Mouse (Mus musculus) v-Abl transformed pro-B cells (cell line): ENCODE results near the gene 4930402K13Rik.
"Not testable (repeated sequence)": the region's sequence is repeated elsewhere in the genome, so short reads cannot be mapped to it uniquely, and the experiment has no call there.

Source experiments
- in situ Hi-C, 2 experiments: fragments of 400-800 bp; cut with MboI; formaldehyde crosslinking; loops; one replicate each; pipeline ENCODE4 v1.15.1; 2025; ENCODE audit not compliant: unreplicated experiment in 2 of 2

Gene 4930402K13Rik

DNA sequence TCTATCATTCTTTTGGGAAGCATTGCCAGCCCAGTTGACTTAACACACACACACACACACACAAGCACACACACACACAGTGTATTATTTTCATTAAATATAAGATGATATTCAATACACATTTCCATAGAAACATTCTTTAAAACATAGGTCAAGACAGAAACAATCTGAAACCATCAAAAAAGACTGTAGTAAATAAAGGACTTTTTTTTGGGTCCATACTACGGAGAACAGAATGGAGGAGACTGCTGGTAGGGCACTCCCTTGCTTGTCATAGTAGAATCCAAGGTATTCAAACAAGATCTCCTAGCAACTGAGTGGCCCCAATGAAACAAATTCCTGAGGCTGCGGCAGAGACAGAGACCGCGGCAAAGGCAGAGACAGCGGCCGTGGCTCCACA, at the start of gene 4930402K13Rik:
TSS of gene 4930402K13Rik (plus strand) at position 301 of the 400 bp plus-strand sequence.
- in situ Hi-C loops, result no loop called here

DNA sequence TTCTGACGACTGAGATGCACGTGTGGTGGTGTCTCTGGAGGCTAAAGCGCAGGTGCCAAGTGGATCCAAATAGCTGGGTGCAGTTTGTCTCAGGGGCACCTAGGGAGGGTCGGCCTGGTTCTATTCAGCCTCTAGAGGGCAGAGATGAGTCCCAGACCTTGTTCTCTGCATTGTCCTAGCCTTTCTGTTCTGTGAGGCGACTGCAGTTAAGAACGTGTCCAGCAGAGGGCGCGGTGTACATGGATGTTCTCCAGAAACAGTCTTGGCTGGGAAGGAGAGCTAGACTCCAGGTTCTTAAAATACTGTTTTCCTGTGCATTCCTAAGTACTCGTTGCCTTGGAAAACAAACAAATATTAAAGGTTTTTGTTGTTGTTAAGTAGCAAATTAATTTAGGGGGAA, 43.4 kb upstream of the 4930402K13Rik start:
- in situ Hi-C loops, result not testable (repeated sequence)

GRCm38 (mm10) chrX:9062101-9062500, 42.3 kb upstream of the 4930402K13Rik start:
- in situ Hi-C loops, result no loop called here

DNA sequence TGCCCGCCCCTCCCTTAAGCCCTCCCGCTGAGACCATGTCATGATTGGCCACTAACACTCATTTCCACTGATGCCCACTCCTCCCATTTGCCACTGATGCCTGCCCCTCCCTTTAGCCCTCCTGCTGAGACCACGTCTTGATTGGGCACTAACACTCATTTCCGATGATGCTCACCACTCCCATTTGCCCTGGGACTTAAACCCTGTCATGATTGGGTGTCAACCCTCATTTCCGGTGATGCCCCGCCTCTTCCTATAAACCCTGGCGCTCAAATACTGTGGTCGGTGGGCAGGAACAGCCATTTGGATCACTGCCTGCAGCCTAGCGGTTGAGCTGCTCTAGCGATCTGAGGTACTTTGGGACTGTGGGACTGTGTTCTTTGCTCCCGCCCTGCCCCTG, 41.6 kb upstream of the 4930402K13Rik start, which contains the start of gene Fthl17f:
TSS of gene Fthl17f (plus strand) at position 301 of the 400 bp plus-strand sequence.
- in situ Hi-C loops, result not testable (repeated sequence)

DNA sequence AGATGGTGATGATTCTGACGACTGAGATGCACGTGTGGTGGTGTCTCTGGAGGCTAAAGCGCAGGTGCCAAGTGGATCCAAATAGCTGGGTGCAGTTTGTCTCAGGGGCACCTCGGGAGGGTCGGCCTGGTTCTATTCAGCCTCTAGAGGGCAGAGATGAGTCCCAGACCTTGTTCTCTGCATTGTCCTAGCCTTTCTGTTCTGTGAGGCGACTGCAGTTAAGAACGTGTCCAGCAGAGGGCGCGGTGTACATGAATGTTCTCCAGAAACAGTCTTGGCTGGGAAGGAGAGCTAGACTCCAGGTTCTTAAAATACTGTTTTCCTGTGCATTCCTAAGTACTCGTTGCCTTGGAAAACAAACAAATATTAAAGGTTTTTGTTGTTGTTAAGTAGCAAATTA, 26.7 kb upstream of the 4930402K13Rik start:
- in situ Hi-C loops, result not testable (repeated sequence)

GRCm38 (mm10) chrX:9095066-9095465, 9.3 kb upstream of the 4930402K13Rik start:
- in situ Hi-C loops, result not testable (repeated sequence)

- in situ Hi-C loops, result no loop called here
These were observed 6.0 kb downstream of the 4930402K13Rik start for GRCm38 (mm10) chrX:9110381-9110780.

DNA sequence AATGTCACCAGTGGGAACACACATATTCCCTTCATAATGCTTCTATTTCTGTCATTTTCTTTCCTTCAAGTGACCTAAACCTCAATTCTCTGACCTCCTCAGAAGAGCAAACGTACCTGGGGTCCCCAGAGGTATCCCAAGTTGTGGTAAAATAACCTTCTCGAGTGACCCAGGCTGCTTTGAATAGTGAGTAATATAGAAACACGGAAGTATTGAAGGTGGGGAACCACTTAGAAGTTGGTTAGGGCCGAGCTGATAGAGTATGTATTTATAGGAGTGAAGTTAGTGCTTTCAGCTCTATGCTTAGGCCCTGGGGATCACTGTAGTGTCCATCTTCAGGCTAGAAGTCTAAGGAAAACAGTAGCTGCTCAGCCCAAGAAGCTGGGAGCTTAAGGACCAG, 20.6 kb downstream of the 4930402K13Rik start:
- in situ Hi-C loops, result no loop called here

GRCm38 (mm10) chrX:9128317-9128831, 24.0 kb downstream of the 4930402K13Rik start:
- in situ Hi-C loops, result no loop called here

DNA sequence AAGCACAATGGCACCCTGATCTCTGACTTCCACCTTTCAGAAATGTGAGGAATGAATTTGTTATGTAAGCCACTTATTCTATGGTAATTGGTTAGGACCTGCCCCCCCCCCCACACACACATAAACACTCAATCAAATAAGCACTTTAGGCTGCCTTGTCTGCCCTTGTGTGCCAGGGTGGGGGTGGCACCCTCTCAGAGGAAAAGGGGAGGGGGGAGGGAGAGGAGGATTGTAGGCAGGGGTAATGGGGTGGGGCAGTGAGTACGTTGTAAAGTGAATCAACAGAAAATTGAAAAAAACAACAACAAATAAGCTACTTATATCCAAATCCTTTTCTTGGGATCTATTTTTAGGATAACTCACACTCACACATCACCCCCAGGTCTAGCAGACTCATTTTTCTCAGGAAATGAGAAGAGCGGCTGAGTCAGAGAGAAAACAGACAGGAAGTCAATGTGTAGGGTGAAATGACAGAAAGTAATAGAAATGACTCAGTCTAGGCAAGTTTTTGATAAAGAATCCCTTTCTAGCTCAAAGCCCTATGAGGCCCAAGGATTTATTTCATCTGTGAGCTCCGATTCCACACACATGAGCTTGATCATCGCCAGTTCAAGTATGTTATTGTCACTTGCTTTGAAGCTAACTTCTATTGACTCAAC, 35.1 kb downstream of the 4930402K13Rik start:
- in situ Hi-C loops, result no loop called here

GRCm38 (mm10) chrX:9142669-9143068, 38.3 kb downstream of the 4930402K13Rik start:
- in situ Hi-C loops, result no loop called here
